Mouse (Mus musculus): ENCODE data around the gene Tcf25. TPM values are rescaled to one million over a fixed set of nuclear protein-coding genes. Genes with fewer than 3 reads are reported as not detected.

Gene Tcf25
- total RNA-seq, 2 experiments from 2014 or later, result 485 to 539 TPM

DNA sequence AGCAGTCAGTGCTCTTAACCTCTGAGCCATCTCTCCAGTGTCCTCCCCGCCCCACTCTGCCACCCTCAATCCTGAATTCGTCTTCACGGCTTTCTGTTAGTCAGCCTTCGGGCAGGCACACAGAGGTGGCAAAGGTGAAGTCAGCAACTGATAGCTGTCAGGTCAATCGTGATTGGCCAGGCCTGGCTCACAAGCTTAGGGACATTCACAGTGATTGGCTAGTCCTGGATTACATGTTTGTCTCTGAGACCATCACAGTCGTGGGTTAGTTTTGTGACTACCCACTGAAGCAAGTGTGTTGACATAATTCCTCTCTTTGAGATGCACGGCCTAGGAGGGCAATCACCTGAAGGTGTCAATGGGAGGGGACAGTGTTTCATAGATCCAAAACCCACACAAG is 79.7 kb downstream of the Tcf25 start:
- DNase-seq (ENCODE audit: extremely low spot score in 1 of 2, low spot score in 1 of 2), result no peak

Other genes starting within 250 kb of the Tcf25 start
- gene Sult5a1, start 215.4 kb upstream of the Tcf25 start, total RNA-seq (2021), result 1 to 10 TPM; 2.0 to 2.5 TPM
- under 1 TPM; 0.17 to 0.23 TPM for gene Dpep1, start 187.5 kb upstream of the Tcf25 start, total RNA-seq (2021)
- gene Chmp1a, start 161.0 kb upstream of the Tcf25 start, total RNA-seq (2021), result 100 to 1,000 TPM; 112 to 116 TPM
- 1 to 10 TPM; 6.5 to 7.3 TPM for gene Spata33, start 160.9 kb upstream of the Tcf25 start, total RNA-seq (2021)
- gene Cdk10, start 148.9 kb upstream of the Tcf25 start, total RNA-seq (2021), result 10 to 100 TPM; 77.3 to 94.0 TPM
- 10 to 100 TPM; 85.7 to 94.3 TPM for gene Spata2l, start 137.5 kb upstream of the Tcf25 start, total RNA-seq (2021)
- gene Zfp276, start 119.6 kb upstream of the Tcf25 start, total RNA-seq (2021), result 10 to 100 TPM; 19.1 to 23.7 TPM
- 10 to 100 TPM; 57.4 to 65.0 TPM for gene Vps9d1, start 119.4 kb upstream of the Tcf25 start, total RNA-seq (2021)
- gene Fanca, start 55.2 kb upstream of the Tcf25 start, total RNA-seq (2021), result 1 to 10 TPM; 1.7 to 3.7 TPM
- 10 to 100 TPM; 15.3 to 17.9 TPM for gene Spire2, start 41.0 kb upstream of the Tcf25 start, total RNA-seq (2021)
- under 1 TPM in 1 of 2 experiments, not detected in 1; 0.10 TPM for gene Mc1r, start 33.4 kb downstream of the Tcf25 start, total RNA-seq (2021)
- 100 to 1,000 TPM; 317 to 360 TPM for gene Tubb3, start 37.7 kb downstream of the Tcf25 start, total RNA-seq (2021)
- gene Def8, start 49.8 kb downstream of the Tcf25 start, total RNA-seq (2021), result 10 to 100 TPM; 64.6 to 66.6 TPM
- 10 to 100 TPM; 28.1 to 30.6 TPM for gene Afg3l1, start 104.2 kb downstream of the Tcf25 start, total RNA-seq (2021)
- gene Dbndd1, start 141.7 kb downstream of the Tcf25 start, total RNA-seq (2021), result 10 to 100 TPM; 10.5 to 10.8 TPM
- gene Gas8, start 145.1 kb downstream of the Tcf25 start, total RNA-seq (2021), result 10 to 100 TPM; 23.3 to 33.1 TPM